Mouse (Mus musculus) telencephalon, adult 2 months (tissue): Measurements from ENCODE around the gene Lrrc20.
"Not testable (repeated sequence)": the region's sequence is repeated elsewhere in the genome, so short reads cannot be mapped to it uniquely, and the experiment has no call there.

Experiments used
- DNase-seq: peaks from one replicate; pipeline ENCODE4 v3.0.0-alpha.2; 2011; ENCODE audit warnings: low read depth, low spot score

The Lrrc20 gene

DNA sequence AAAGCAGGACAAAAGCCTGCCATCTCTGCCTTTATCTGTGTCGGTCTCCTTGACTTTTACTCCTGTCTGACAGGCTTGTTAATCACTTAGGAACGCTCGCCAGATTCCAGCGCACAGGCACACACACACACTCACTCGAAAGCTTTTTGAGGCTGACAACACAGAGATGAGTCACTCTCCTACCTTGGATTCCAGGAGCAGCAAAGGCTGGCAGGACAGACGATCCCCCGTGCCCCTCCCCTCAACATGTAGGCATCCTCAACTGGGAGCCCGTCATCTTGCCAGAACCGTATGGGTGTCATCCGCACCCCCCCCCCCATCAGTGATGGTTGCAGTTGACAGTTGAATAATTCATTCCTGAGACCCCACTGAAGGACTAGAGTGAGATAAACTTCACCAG, 94.6 kb downstream of the Lrrc20 start:
- peak; percentile 42 for DNase-seq

DNA sequence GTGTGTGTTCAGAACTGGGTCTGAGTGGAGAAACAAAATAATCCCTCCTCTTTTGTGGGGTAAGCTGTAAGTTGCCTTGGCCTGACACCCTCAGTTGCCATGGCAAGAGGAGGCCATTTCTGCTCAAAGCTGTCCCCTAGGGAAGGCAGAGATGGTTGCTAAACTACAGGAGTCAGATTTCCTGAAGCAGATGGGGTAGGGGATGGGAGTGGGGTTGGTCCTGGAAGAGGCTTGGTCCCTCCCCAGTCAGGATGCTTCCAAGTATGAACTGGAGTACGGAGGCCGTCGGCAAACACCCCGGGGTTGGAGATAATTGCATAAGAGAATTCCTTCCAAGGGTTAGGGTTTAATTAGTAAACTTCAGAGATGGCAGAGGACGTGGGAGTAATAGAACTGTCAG, 96.5 kb downstream of the Lrrc20 start:
- DNase-seq, result no peak

DNA sequence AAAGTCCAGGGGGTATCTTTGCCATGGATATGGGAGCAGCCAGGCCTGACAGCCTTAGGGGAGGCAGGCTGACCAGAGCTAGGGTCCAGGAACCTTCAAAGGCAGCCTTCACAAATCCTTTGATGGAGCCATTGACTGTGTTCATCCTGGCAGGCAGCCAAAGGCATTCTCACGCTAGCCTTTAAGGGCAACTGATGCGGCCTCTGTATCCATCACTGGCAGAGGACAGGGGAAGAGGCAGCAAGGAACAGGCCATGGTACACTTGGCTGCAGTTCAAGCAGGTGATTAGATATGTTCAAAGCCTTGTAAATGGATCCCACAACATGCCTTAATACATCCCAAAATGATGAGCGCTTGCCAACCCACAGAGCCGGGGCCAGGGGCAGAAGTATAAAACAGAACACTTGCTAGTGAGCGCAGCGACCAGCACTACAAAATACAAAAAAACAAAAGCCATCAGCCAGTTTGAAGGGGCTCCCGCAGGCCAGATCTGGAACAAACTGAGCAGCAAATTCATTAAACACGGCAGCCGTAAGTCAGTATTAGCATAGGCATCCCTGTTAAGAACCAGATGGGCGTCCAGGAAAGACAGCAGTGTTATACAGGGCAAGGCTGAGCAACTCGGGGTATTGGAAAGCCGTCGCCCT, 100.6 kb downstream of the Lrrc20 start:
- no peak for DNase-seq

DNA sequence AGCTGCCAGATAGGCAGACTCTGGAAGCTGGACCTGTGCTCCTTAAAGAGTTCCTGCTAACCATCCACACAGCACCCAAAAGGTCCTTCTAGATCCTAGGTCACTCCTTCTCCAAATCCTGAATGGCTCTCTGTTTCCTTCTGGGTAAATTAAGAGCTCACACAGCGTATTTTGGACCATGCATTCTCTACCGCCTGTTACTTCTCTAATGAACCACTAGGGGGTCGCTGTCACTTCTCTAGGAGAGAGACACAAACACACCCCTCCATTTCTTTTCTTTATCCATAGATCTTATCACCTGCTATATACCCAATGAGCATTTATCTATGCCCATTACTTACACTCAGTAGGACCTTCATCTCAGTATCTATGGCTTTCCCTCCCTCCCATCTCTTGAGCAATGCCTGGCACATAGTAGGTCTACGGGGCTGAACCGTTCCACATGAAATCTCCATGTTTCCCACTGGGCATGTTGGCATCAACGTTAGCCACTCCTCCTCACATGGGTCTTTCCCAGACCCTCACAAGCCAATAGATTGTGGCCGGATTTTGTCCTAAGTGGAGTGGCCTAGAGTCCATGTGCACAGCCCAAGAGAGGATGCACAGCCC, 111.7 kb downstream of the Lrrc20 start:
- no peak for DNase-seq

DNA sequence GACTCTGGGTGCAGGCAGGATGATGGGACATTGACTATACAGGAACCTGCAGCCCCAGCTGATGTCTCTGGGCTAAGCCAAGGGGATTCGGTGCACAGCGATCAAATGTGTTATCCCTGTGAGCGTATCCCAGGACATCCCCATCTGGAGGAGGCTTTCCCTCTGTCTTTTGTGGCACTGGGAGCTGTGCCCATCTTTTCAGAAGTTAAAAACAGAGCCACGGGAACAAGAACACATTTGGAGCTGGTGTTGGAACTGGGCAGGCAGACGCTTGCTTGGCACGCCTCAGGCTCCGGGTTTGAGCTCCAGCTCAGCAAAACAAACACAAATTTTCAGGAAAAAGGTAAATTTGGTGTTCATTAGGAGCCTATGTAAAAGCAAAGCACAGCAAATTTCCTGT, 122.4 kb downstream of the Lrrc20 start:
- no peak for DNase-seq

DNA sequence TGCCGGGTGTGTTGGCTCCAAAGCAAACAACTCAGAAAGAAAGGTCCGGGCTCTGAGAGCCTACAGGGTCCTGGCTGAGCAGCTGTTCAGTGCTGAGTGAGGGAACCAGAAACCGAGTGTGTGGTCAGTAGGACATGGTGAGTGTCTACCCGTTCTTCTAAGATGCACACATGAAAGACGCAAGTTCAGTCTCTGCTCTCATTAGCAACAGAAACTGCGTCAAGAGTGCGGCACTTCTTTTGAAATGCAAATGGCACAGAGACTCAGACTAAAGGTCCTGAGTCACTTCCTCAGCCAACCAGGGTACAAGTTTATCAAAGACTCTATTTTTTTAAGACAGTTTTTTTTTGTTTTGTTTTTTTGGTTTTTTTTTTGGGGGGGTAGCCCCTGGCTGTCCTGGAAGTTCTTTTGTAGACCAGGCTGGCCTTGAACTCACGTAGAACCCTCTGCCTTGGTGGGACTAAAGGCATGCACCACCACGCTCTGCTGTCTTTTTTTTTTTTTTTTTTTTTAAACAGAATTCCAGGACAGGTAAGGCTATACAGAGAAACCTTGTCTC, 124.0 kb downstream of the Lrrc20 start:
- DNase-seq, result no peak

DNA sequence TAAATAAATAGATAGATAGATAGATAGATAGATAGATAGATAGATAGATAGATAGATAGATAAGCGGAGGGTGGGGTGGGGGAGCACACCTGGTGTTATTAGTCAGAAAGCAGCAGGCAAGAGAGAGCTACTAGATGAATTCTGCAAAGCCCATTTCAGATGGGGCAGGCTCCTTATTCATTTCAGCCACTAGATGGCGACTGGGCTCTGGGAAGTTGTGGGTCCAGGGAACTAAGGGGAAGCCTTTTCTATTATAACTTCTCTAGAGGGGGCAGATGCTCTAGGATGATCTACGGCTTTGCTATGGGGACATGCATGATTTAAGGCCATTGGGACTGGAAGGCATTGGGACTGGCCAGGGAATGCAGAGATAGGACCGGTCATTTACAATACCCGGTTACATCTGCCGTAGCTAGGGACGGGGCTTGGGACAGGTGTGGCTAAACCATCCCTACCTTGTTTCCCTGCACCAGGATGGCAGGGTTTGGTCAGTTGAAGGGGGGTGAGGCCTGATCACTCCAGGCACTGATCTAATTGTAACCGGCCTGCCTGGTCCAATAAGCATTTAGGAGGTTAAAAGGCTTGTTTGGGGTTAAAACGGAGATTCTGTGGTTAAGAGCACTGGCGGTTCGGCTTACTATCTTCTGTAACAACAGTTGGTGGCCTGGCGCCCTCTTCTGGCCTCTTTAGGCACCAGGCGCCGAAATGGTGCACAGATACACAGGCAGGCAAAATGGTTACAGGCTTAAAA, 126.9 kb downstream of the Lrrc20 start:
- DNase-seq, result no peak

DNA sequence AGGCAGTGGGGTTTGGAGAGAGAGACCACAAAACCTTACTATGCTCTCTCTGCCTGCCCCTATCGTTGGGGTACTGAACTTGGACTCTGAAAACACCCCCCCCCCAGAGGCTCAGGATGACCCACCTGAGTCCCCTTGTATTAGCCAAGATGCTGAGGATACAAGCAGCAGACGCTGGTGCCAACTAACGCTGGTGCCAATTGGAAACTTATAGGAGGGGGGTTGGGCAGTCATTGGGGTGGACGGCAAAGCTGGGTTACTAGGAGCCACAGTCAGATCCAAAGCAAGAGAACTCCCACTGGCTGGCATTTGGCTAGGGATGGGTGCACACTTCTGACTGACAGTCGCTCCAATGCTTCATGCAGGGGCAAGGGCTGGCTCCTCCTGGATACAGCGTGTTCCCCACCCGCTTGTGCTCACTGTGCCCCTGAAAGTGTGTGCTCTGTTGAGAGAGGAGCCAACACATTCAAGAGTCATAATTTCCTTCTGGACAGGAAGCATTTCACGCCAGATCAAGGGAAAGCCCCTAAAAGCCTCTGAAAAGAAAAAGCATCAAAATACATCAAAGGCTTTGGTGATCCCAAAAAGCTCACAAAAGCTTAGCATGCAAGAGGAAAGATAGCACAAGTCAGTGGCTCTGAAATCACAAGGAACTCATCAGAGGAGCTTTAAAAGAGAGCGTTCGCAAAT, 128.9 kb downstream of the Lrrc20 start:
- no peak for DNase-seq

DNA sequence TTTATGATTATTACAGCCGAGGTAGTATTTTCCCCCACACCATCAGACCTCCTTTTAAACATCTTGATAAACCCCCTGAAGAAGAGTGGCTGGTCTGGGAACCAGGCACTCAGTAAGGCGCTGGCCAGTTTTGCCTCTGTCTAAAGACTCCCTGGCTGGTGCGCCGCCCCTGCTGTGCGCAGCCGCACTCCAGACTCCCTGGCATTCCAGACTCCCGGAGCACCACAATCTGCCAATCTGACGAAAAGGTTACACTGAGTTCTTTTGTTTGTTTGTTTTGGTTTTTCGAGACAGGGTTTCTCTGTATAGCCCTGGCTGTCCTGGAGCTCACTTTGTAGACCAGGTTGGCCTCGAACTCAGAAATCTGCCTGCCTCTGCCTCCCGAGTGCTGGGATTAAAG, 129.8 kb downstream of the Lrrc20 start:
- not testable (repeated sequence) for DNase-seq

DNA sequence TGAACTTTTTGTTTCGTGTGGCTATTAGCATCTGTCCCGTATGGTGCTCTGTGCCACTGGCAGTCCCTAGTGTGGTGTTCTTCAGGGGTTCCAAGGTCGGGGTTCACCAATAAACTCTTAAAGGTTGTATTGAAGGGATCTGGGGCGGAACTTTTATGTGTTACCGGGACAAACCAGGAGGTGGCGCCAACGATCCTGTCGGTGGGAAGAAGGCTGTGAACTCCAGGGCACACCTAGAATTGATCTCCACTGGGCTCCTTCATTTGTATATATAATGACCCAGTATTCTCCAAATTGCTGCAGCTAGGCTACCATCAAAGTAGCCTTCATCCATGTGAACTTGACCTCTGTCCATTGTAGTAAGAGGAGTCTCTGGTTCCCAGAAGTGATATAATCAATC, 130.2 kb downstream of the Lrrc20 start:
- DNase-seq, result no peak

DNA sequence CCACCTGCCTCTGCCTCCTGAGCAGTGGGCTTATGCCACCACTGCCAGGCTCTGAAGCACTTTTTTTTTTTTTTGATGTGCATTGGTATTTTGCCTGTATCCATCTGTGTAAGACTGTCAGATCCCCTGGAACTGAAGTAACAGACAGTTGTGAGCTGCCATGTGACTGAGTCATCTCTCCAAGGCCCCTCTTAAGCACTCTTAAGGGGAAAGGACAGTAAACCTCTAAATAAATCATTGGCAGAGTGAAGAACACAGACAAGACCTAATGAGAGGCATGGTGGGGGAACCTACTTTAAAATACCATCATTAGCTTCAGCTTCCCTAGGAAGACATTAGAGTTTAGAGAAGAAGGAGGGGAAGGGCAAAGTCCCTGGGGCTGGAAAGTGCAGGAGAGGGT, 132.6 kb downstream of the Lrrc20 start:
- no peak for DNase-seq

DNA sequence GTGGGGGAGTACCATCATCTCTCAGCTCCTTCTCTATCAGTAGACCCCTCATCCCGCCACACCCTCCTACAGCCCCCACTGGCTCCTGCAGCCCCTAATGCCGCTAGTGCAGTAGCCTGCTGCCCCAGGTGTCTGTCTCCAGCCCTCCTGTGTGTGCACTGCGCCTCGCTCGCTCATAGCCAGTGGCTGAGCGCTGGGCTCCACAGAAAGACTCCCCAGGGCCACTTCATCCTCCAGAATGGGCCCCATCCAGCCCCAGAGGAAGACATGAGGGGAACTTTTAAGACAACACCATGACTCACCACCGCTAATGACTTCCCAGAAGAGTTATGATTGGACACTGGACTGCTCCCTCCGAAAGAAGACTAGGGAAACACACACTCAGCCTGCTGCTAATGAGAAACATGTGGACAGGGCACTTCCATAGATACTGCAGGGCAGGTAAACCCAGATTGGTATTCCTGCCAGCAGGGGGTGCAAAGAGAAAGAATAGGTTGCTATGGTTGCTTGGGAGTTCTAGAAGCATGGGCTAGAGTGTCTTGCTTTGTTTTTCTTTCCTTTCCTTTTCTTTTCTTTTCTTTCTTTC, 135.1 kb downstream of the Lrrc20 start:
- no peak for DNase-seq

DNA sequence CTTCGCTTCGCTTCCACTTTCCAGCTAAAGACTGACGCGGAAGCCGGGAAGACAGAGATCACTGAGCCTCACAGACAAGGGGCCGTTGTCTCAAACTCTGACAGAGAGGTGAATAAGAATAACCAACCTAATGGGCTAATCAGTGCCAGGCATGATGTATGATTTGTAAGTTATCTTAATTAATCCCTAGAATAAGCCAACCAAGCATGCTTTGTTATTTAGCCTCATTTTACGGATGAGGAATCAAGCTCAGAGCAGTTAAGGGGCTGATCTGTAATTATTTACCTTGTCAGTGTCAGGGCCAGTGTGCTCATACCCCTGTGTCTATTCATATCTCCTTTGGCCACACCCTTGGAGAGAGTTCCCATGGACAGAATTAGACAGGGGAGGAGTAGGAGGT, 138.7 kb downstream of the Lrrc20 start:
- DNase-seq, result no peak

DNA sequence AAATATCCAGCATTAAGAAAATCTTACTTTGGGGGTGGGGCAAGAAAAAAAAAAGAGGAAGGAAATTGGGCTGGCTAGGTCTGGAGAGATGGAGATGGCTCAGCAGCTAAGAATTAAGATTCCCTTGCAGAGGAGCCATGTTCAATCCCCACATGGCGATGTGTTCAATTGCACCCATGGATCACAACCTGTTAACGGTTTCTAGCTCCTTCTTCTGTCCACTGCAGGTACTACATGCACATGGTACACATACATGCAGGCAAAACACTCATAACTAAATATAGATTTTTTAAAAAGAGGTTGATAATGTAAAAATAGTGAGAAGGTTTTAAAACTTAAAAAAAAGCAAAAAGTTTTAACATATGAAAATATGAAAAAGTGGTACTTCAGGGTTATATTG, 142.9 kb downstream of the Lrrc20 start:
- DNase-seq, result no peak

DNA sequence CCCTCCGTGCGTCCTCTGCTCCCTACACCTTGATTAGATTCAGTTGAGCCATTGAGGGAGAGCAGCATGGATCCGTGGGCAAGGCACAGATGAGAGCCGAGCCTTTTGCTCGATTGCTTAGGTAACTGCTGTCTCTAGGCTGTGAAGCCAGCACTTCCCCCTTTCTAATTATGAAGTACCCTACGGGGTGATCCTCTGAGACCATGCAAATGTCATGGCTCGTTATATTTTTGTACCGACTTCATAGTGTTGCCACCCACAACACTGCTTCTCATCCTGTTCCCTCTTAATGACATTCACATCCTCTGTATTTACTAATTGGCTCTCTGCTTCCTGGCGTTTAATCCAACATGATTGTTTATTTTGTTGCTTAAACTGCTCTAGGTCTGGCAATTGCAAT, 146.1 kb downstream of the Lrrc20 start:
- no peak for DNase-seq

DNA sequence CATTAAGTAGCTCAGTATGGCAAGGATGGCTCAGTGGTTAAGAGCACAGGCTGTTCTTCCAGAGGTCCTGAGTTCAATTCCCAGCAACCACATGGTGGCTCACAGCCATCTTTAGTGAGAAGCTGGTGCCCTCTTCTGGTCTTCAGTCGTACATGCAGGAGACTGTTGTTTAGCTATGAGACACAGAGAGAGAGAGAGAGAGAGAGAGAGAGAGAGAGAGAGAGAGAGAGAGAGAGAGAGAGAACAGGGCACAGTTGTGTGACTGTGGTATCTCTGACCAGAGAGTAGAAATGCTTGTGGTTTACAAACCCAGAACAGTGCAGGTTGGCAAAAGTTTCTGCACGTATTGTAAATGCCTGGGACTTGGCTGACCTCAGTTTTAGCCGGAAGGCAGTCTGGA, 148.3 kb downstream of the Lrrc20 start:
- not testable (repeated sequence) for DNase-seq

DNA sequence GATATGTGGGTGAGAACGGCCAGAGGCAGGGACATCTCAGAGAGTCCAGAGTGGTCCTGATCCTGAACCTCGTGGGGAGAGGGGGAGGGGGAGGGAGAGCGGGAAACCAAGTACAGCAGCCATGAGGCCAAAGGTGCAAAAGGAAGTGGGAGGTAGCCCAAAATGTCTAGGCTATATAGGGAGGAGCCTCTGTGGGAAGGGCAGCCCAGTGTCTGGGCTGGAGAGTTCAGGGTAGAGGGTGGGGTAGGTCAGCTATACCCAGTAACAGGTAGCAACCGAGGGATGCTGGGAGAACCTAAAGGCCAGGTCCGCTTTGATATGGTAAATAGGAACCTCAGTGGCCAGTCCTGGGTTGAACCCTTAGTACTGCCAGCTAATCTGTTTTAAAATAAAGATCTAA, 149.2 kb downstream of the Lrrc20 start:
- DNase-seq, result no peak

DNA sequence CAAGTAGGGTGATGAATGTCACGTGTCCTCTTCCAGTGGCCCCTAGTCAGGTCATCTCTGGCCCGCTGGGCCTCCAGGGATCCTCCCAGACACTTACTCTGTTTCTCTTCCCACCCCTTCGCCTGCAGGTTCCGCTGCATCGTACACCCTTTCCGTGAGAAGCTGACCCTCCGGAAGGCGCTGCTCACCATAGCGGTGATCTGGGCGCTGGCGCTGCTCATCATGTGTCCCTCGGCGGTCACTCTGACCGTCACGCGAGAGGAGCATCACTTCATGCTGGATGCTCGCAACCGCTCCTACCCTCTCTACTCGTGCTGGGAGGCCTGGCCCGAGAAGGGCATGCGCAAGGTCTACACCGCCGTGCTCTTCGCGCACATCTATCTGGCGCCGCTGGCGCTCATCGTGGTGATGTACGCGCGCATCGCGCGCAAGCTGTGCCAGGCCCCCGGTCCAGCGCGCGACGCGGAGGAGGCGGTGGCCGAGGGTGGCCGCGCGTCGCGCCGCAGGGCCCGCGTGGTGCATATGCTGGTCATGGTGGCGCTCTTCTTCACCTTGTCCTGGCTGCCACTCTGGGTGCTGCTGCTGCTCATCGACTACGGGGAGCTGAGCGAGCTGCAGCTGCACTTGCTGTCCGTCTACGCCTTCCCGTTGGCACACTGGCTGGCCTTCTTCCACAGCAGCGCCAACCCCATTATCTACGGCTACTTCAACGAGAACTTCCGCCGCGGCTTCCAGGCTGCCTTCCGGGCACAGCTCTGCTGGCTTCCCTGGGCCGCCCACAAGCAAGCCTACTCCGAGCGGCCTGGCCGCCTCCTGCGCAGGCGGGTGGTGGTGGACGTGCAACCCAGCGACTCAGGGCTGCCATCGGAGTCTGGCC, 150.0 kb downstream of the Lrrc20 start:
- DNase-seq, result no peak

DNA sequence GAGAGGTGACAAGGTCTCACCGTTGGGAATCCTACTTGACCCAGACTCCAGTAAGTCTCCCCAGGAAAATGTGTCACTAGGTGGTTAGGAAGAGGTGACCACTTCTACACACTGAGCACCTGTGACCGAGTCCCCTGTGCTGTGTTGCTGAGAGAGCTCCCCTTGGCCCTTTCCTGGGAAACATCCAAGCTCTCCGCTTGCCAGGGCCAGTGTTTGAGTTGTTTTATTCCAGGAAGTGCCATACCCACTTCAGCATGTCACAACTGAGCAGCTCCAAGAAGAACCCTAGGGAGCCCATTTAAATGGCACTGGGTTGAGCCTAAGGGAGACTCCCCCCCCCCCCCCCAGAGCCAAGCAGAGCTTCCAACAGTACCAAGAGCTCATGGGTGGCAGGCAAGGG, 150.9 kb downstream of the Lrrc20 start:
- no peak for DNase-seq

DNA sequence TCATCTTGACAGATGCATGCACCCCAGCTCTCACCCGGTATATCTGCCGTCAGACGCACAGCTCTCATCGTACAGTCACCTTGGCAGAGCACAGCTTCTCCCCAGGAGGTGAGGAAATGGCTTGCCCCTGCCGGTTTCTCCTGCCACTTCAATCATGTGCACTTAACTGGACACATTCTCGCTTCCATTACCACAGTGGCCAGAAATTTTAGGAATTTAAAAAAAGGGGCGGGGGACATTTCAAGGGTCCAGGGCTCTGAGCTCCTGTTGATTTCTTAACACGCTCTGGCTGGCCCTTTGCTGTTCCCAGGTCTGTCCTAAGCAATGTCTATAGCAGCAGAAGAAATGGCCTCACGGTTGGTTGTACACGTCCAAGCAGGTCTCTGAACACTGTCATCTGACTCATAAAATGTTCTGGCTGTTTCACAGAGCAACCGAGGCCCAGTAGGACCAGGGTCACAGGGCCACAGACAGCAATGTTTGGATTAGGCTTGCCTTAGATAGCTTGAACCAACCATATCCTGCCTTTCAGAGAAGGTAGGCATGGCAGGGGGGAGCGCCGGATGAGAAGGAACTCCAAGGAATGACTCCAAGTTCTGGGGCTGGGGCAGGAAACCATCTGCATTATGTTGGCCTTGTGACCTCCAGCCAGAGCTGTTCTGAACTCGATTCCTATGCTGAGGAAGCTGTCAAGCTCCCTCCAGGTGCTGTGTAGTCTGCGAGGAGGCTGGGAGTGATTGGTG, 151.8 kb downstream of the Lrrc20 start:
- DNase-seq, result no peak
